Mouse (Mus musculus): ENCODE measurements around the gene Dact3.

DNA sequence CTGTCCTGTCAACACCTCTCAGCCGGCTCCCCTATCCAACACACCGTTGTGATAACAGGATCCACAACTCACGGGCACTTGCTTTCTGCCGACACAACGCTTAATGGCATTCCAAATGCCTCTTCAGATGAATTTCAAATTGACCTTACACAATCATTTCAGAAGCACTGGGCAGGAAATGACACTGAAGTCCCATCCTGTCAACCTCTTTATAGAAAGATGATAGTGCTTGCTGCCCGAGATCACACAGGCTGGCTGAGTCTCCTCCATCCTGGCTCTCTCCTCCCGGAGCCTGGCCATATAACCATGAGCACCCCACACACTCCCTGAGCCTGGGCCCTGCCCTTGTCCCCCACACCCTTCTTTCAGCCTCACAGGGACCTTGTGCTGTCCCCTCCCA is 32.7 kb downstream of the Dact3 start:
- TF ChIP-seq CTCF (IDR thresholded peaks at IDR 0.05; ENCODE audit: extremely low read depth, insufficient read depth, low read length) (no peak), POLR2A (IDR thresholded peaks at IDR 0.05; ENCODE audit: extremely low read depth, insufficient read depth, low read length) (no peak)
